Mouse (Mus musculus): ENCODE data around the gene Slc16a14. TPM values are rescaled to one million over a fixed set of nuclear protein-coding genes. Genes with fewer than 3 reads are reported as not detected.

Slc16a14 gene
- polyA plus RNA-seq, 1 experiment from 2014 or later = 4.5 TPM

- Histone ChIP-seq H3K9ac (ENCODE audit: low read length) (no peak overlapping the region), H3K27me3 (ENCODE audit: control insufficient read depth, insufficient read depth, low read length) (no peaks in the 10 kb centered on the region), H3K4me2 (ENCODE audit: low read depth, low read length, severe bottlenecking) (no peak overlapping the region), H3K4me1 (replicated peaks; ENCODE audit: control insufficient read depth, insufficient read depth, low read length) (no peaks in the 10 kb centered on the region), H3K9me3 (ENCODE audit: control insufficient read depth, low read length) (no peaks in the 10 kb centered on the region), H3K4me3 (ENCODE audit: low read depth, low read length) (no peak overlapping the region), H3K36me3 (ENCODE audit: control insufficient read depth, insufficient read depth, low read length) (no peaks in the 10 kb centered on the region), H3K27ac (ENCODE audit: low read depth, low read length) (no peak overlapping the region)
- ATAC-seq (replicated peaks; ENCODE audit: low FRiP score) (no peak), DNase-seq (ENCODE audit: low spot score) (no peak)
- 18% methylated on average over 2 of the region's 2 CpGs for WGBS
Measured at GRCm38 (mm10) chr1:84882066-84882532, 52.8 kb downstream of the Slc16a14 start.

GRCm38 (mm10) chr1:84881248-84882065 is 53.5 kb downstream of the Slc16a14 start:
- Histone ChIP-seq H3K27ac (ENCODE audit: low read depth, low read length) (no peak overlapping the region), H3K4me3 (ENCODE audit: low read depth, low read length) (no peak overlapping the region), H3K9ac (ENCODE audit: low read length) (no peak overlapping the region), H3K27me3 (ENCODE audit: control insufficient read depth, insufficient read depth, low read length) (no peaks in the 10 kb centered on the region), H3K4me1 (replicated peaks; ENCODE audit: control insufficient read depth, insufficient read depth, low read length) (no peaks in the 10 kb centered on the region), H3K36me3 (ENCODE audit: control insufficient read depth, insufficient read depth, low read length) (no peaks in the 10 kb centered on the region), H3K4me2 (ENCODE audit: low read depth, low read length, severe bottlenecking) (no peak overlapping the region), H3K9me3 (ENCODE audit: control insufficient read depth, low read length) (no peaks in the 10 kb centered on the region)
- ATAC-seq (replicated peaks; ENCODE audit: low FRiP score) = no peak
- 61% methylated on average over 11 of the region's 11 CpGs for WGBS
- no peak for DNase-seq (ENCODE audit: low spot score)

GRCm38 (mm10) chr1:84879571-84880120 is 55.3 kb downstream of the Slc16a14 start:
- DNase-seq (ENCODE audit: low spot score) (no peak), ATAC-seq (replicated peaks; ENCODE audit: low FRiP score) (no peak)
- Histone ChIP-seq H3K4me1 (replicated peaks; ENCODE audit: control insufficient read depth, insufficient read depth, low read length) (no peaks in the 10 kb centered on the region), H3K27me3 (ENCODE audit: control insufficient read depth, insufficient read depth, low read length) (no peaks in the 10 kb centered on the region), H3K9ac (ENCODE audit: low read length) (no peak overlapping the region), H3K27ac (ENCODE audit: low read depth, low read length) (no peak overlapping the region), H3K36me3 (ENCODE audit: control insufficient read depth, insufficient read depth, low read length) (no peaks in the 10 kb centered on the region), H3K4me3 (ENCODE audit: low read depth, low read length) (no peak overlapping the region), H3K4me2 (ENCODE audit: low read depth, low read length, severe bottlenecking) (no peak overlapping the region), H3K9me3 (ENCODE audit: control insufficient read depth, low read length) (no peaks in the 10 kb centered on the region)
- WGBS = 89% methylated on average over 8 of the region's 8 CpGs

- DNase-seq (ENCODE audit: low spot score) (no peak), ATAC-seq (replicated peaks; ENCODE audit: low FRiP score) (no peak)
- Histone ChIP-seq H3K27ac (ENCODE audit: low read depth, low read length) (no peak overlapping the region), H3K36me3 (ENCODE audit: control insufficient read depth, insufficient read depth, low read length) (no peaks in the 10 kb centered on the region), H3K4me2 (ENCODE audit: low read depth, low read length, severe bottlenecking) (no peak overlapping the region), H3K9me3 (ENCODE audit: control insufficient read depth, low read length) (no peaks in the 10 kb centered on the region), H3K9ac (ENCODE audit: low read length) (no peak overlapping the region), H3K27me3 (ENCODE audit: control insufficient read depth, insufficient read depth, low read length) (no peaks in the 10 kb centered on the region), H3K4me3 (ENCODE audit: low read depth, low read length) (no peak overlapping the region), H3K4me1 (replicated peaks; ENCODE audit: control insufficient read depth, insufficient read depth, low read length) (no peaks in the 10 kb centered on the region)
- 89% methylated on average over 2 of the region's 2 CpGs for WGBS
Measured at GRCm38 (mm10) chr1:84877590-84877989, 57.3 kb downstream of the Slc16a14 start.

DNA sequence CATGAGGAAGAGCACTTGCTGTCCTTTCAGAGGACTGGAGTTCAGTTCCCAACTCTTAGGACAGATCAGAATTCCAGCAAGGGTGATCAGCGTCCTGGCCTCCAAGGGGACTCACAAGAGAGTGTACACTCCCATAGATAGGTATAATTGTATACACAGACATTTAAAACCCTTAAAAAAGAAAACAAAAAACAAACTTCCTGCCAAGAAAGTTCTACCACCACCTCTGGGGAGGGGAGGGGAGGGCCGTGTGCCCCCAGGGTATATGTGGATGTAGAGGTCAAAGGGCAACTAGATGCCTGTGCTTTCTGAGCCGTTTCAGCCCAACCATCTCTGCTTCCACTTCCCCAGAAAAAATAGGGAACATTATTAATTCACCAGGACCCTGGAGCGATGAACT is 62.0 kb downstream of the Slc16a14 start:
- Histone ChIP-seq H3K9ac (ENCODE audit: low read length) (no peak overlapping the region), H3K36me3 (ENCODE audit: control insufficient read depth, insufficient read depth, low read length) (no peaks in the 10 kb centered on the region), H3K9me3 (ENCODE audit: control insufficient read depth, low read length) (no peaks in the 10 kb centered on the region), H3K27ac (ENCODE audit: low read depth, low read length) (no peak overlapping the region), H3K4me1 (replicated peaks; ENCODE audit: control insufficient read depth, insufficient read depth, low read length) (no peaks in the 10 kb centered on the region), H3K4me2 (ENCODE audit: low read depth, low read length, severe bottlenecking) (no peak overlapping the region), H3K27me3 (ENCODE audit: control insufficient read depth, insufficient read depth, low read length) (no peaks in the 10 kb centered on the region), H3K4me3 (ENCODE audit: low read depth, low read length) (no peak overlapping the region)
- ATAC-seq (replicated peaks; ENCODE audit: low FRiP score) (no peak), DNase-seq (ENCODE audit: low spot score) (no peak)
- WGBS = 76% methylated on average over 4 of the region's 4 CpGs

- Histone ChIP-seq H3K36me3 (ENCODE audit: control insufficient read depth, insufficient read depth, low read length) (no peaks in the 10 kb centered on the region), H3K4me2 (ENCODE audit: low read depth, low read length, severe bottlenecking) (no peak overlapping the region), H3K27ac (ENCODE audit: low read depth, low read length) (no peak overlapping the region), H3K4me1 (replicated peaks; ENCODE audit: control insufficient read depth, insufficient read depth, low read length) (no peaks in the 10 kb centered on the region), H3K4me3 (ENCODE audit: low read depth, low read length) (no peak overlapping the region), H3K27me3 (ENCODE audit: control insufficient read depth, insufficient read depth, low read length) (no peaks in the 10 kb centered on the region), H3K9me3 (ENCODE audit: control insufficient read depth, low read length) (no peaks in the 10 kb centered on the region), H3K9ac (ENCODE audit: low read length) (no peak overlapping the region)
- DNase-seq (ENCODE audit: low spot score) (no peak), ATAC-seq (replicated peaks; ENCODE audit: low FRiP score) (no peak)
- 15% methylated on average over 3 of the region's 3 CpGs for WGBS
Measured at GRCm38 (mm10) chr1:84872105-84872504, 62.8 kb downstream of the Slc16a14 start.

DNA sequence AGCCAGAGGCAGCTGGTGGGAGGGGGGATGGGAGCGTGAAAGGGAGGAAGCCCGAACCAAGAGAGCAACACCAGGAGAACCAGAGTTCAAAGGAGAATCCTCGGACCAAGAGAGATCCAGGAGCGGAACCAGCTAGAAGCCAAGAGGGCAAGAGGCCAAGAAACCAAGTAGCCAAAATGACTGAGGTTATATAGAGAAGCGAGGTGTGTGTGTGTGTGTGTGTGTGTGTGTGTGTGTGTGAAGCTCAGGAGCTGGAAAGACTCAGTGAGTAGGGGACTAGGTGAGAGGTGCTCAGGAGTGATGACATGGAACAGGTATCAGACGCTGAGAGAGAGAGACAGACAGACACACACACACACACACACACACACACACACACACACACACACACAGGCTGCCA is 63.8 kb downstream of the Slc16a14 start:
- Histone ChIP-seq H3K9ac (ENCODE audit: low read length) (no peak overlapping the region), H3K27ac (ENCODE audit: low read depth, low read length) (no peak overlapping the region), H3K4me2 (ENCODE audit: low read depth, low read length, severe bottlenecking) (no peak overlapping the region), H3K4me1 (replicated peaks; ENCODE audit: control insufficient read depth, insufficient read depth, low read length) (no peaks in the 10 kb centered on the region), H3K27me3 (ENCODE audit: control insufficient read depth, insufficient read depth, low read length) (no peaks in the 10 kb centered on the region), H3K36me3 (ENCODE audit: control insufficient read depth, insufficient read depth, low read length) (no peaks in the 10 kb centered on the region), H3K4me3 (ENCODE audit: low read depth, low read length) (no peak overlapping the region), H3K9me3 (ENCODE audit: control insufficient read depth, low read length) (no peaks in the 10 kb centered on the region)
- DNase-seq (ENCODE audit: low spot score) (no peak), ATAC-seq (replicated peaks; ENCODE audit: low FRiP score) (no peak)
- 57% methylated on average over 6 of the region's 6 CpGs for WGBS

GRCm38 (mm10) chr1:84869498-84869897 is 65.4 kb downstream of the Slc16a14 start:
- DNase-seq (ENCODE audit: low spot score) (no peak), ATAC-seq (replicated peaks; ENCODE audit: low FRiP score) (no peak)
- Histone ChIP-seq H3K9ac (ENCODE audit: low read length) (no peak overlapping the region), H3K4me2 (ENCODE audit: low read depth, low read length, severe bottlenecking) (no peak overlapping the region), H3K4me3 (ENCODE audit: low read depth, low read length) (no peak overlapping the region), H3K27ac (ENCODE audit: low read depth, low read length) (no peak overlapping the region), H3K36me3 (ENCODE audit: control insufficient read depth, insufficient read depth, low read length) (no peaks in the 10 kb centered on the region), H3K27me3 (ENCODE audit: control insufficient read depth, insufficient read depth, low read length) (no peaks in the 10 kb centered on the region), H3K9me3 (ENCODE audit: control insufficient read depth, low read length) (no peaks in the 10 kb centered on the region), H3K4me1 (replicated peaks; ENCODE audit: control insufficient read depth, insufficient read depth, low read length) (no peaks in the 10 kb centered on the region)
- WGBS = 48% methylated on average over 7 of the region's 7 CpGs

- no peak for DNase-seq (ENCODE audit: low spot score)
- H3K9me3 ChIP-seq (ENCODE audit: control insufficient read depth, low read length) = no peaks in the 10 kb centered on the region
- no peak overlapping the region for H3K4me3 ChIP-seq (ENCODE audit: low read depth, low read length)
- no peak overlapping the region for H3K4me2 ChIP-seq (ENCODE audit: low read depth, low read length, severe bottlenecking)
- H3K4me1 ChIP-seq (replicated peaks; ENCODE audit: control insufficient read depth, insufficient read depth, low read length) = no peaks in the 10 kb centered on the region
- ATAC-seq (replicated peaks; ENCODE audit: low FRiP score) = no peak
- no peaks in the 10 kb centered on the region for H3K36me3 ChIP-seq (ENCODE audit: control insufficient read depth, insufficient read depth, low read length)
- 81% methylated on average over 4 of the region's 4 CpGs for WGBS
- no peak overlapping the region for H3K27ac ChIP-seq (ENCODE audit: low read depth, low read length)
- H3K27me3 ChIP-seq (ENCODE audit: control insufficient read depth, insufficient read depth, low read length) = no peaks in the 10 kb centered on the region
- H3K9ac ChIP-seq (ENCODE audit: low read length) = no peak overlapping the region
Measured at GRCm38 (mm10) chr1:84868841-84869240, 66.1 kb downstream of the Slc16a14 start.

All from forebrain, embryonic 11.5 days (tissue).